Mouse (Mus musculus) kidney, adult 11 months (tissue): ENCODE measurements around the gene Fam173b.

Experiments used
- DNase-seq: peaks from one replicate; pipeline ENCODE4 v3.0.0; 2022

The Fam173b gene

DNA sequence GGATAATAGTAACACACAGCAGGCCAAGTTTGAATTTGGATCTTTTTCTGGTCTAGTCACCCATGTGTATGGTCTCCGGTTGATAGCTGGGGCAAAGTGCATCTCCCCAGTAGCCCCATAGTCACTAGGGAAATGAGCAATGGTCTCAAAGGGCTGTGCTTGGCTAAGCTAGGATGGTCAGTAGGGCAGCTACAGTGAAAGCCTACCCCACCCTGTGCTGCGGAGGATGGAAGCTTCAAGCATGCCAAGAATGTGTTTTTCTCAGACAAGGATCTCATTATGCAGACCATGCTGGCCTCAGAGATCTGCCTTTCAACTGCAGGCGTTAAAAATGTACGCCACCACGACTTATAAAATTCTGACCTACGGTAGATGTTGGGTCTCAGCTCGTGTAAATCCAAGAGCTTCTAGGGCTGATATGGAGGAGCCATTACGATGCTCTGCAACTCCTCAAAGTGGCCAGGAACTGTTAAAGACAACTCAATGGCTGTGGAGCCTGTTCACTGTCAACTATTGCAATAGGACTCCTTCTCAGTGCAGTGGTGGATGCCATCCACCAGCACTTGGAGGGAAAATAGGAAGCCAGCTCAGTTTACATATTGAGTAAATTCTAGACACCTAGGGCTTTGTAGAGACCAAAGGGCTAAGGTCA lies 12.5 kb upstream of the Fam173b start:
- peak; percentile 44 for DNase-seq

DNA sequence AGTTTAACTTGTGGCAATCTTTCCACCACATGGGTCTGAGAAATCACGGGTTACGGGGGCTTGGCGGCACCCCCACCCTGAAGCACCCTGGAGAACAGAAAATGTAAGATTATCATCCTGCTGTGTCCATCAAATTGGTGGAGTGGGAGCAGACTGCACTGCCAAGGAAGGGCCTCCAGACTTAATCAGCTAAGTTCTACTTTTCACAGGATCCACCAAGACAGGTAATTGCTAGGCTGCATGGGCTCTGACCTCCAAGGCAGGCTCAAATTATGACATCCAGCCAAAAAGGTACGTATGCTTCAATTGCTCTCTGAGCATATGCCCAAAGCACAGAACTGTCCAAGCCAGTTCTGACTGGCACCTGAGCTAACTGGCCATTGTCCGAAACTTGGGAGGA lies 11.5 kb upstream of the Fam173b start:
- no peak for DNase-seq

DNA sequence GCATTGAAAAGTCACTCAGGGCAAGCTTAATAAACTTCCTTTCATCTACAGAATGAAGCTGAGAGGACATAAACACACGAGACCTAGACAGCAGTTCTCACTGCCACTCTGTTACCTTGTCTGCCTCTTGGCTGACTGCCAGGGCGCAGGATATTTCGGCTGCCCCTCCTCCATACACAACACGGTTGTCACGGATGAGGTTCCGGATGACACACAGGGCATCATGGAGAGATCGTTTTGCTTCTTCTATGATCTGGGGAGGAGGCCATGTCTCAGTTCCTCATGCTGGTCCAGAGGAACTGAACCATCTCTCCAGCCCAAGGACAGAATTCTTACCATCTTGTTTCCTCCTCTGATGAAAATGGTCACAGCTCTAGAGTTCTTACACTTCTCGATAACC lies 9.1 kb upstream of the Fam173b start:
- no peak for DNase-seq

DNA sequence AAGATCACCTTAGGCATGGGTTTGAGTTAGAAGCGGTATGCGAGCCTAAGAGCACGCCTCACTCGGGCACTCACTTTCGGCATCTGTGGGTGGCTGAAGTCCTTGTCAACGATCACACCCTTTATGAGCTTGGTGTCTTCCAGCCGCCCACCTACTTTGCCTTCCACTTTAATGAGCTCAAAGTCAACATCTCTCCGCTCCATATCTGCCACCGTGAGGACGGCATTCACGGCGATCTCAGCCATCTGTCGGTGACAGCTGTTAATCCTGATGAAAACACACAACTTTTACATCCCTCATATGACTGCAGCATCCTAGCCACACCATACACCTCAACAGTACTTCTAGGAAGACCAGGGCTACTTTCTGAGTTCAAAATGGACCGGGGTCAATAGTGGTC lies 7.4 kb upstream of the Fam173b start:
- no peak for DNase-seq

DNA sequence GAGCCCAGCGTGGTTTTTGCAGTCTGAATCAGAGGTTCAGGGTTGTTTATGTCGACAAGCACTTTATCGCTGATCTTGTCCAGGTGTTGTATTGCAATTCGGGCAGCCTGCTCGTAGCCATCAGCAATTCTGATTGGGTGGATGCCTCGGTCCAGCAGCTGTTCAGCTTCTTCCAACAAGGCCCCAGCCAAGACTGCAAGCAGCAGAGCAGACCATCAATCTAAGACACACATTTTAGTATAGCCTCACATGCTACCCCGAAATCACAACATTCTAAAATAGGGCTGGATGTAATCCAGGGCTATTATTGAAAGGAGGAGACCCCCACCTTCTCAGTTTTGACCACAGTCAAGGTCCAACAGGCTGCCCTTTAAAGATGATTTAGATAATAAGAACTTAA lies 6.0 kb upstream of the Fam173b start:
- DNase-seq: no peak

DNA sequence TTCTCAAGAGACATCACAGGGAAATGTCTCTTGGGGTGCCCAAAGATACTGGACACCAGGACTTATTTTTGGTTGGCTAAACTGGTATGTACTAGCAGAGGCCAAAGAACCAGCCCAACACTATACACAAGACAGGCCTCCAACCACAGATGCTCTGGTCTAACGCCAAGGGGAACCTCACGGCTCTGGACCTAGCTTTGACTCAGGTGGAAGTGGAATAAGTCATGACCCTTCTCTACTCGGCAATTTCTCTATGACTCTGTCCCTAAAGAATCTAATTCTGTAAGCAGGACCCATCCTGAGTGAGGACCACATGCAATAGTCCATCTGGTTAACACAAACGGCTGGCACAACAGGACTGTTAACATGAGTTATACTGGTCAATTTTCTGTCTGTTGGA lies 1.8 kb upstream of the Fam173b start:
- no peak for DNase-seq

DNA sequence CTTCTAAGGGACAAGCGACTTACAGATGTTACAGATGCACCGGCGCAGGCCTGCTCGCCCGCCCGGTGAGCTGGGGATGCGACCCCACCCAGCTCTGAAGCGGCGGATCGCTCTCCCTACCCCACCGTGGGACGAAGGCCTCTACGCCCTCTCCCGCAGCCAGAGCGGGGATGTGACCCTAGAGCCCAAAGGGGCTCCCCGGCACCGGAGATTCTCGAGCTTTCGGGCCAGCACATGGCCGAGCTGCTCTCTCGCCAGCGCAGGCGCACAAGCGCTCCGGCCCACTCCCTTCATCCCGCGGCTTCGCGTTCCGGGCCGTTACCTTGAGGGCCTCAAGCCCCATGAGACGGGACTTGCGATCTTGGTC lies 390 bp upstream of the Fam173b start:
- DNase-seq: no peak

DNA sequence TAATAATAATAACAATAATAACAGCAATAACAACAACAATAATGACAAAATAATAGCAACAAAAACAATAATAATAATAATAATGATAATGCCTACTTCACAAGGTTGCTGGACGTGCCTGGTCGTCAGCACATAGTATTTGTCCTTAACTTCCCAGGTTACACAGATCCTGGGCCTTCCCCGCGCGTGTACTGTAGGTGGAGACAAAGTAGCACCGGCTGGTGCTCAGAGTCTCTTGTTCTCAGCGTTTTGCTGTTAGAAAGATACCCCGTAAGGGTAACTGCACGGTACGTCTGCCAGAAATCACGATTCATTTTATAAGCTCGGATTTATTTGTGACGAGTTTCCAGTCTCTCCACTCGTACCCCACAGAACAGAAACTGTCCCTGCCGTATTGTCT lies 774 bp downstream of the Fam173b start:
- DNase-seq: peak; percentile 46

DNA sequence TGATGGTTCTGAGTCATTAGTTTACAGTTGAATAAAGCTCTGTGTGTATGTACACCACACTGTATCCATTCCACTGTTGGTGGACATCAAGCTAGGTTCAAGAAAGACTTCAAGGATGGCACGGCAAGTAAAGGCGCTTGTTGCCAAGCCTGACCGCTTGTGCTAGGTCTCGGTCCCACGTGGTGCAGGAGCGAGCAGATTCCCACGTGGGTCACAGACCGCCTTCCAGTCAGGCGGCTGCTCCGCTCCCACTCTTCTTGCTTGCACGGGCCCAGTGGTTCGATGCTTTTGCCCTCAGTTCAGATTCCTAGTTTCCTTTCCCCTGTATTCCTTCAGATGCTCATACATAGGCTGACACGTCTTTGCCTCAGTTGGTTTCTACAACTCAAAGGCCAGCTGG lies 1.5 kb downstream of the Fam173b start:
- DNase-seq: peak; percentile 27

DNA sequence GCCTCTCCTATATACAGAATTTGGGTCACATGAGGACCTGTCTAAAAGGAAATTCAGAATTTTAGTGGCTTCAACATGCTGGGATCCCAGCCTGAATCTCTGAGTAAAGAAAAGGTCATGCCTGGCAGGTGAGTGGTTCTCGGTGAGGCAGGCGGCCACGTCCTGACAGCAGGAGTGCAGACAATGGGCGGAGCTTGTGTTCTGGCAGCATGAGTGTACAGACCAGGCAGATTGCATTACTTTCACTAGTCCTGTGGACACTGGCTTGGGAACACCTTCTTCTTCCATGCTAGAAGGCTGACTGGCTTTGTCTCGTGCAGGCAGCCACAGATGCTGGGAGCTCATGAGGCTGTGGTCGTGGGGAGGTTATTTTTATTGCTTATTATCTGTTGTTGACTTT lies 5.2 kb downstream of the Fam173b start:
- peak; percentile 51 for DNase-seq

DNA sequence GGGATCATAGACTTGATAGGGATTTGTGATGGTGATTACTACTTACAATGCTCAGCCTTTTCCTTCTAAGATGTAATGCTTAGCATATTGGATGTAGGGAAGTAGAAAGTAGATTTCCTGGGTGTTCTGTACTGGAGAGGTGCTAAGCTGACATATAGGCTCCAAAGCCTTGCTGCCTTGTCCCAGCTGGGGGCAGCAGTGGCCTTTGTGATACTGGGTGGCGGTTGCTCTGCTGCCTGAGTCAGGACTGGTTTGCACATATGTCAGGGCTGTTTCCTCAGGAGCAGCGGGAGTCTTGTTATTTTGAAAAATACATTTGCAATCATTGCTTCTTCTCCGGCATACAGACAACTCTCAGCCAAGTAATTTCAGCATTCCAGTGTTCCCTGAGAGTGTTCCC lies 9.4 kb downstream of the Fam173b start:
- no peak for DNase-seq

DNA sequence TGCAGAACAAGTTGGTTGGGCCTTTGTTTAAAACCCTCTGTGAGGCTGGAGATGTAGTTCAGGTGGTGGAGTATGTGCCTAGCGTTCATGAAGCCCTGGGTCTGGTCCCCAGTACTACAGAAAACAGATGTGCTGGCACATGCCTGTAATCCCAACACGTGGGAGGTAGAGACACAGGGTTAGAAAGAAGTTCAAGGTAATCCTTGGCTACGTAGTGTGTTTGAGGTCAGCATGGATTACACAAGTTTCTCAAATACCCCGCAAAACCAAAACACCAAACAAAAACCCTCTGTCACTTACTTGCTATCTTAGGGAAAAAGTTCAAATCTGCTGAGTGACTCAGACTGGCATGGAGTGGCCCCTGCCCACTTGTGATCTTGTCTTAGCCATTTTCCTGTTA lies 10.3 kb downstream of the Fam173b start:
- no peak for DNase-seq

DNA sequence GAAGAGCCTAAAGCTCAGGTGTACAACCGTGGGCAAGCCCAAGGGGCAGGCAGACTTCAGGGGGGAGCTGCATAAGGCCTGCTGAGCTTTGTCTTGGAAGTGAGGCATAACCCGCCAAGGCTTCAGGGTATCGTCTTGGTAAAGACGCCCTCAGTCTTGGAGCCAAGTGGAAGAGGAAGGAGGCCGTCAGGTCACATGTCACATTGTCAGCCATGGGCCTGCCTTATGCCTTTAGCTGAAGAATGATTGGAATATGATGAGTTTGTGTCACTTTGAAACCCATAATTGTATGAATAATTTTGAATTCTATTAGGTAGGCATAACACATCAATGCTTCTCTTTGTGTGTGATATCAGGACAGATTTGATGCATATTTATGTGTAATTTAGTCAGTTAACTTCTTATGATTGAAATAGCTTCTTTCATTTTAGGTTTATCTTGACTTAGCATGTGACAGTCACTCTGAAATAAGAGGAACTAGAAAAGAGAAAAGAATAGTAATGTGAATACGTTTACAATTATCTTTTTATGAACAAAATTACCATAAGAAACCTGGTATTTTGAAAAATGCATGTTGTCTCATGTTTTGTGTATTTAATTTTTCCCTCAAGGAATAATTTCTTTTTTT lies 12.3 kb downstream of the Fam173b start:
- DNase-seq: no peak

DNA sequence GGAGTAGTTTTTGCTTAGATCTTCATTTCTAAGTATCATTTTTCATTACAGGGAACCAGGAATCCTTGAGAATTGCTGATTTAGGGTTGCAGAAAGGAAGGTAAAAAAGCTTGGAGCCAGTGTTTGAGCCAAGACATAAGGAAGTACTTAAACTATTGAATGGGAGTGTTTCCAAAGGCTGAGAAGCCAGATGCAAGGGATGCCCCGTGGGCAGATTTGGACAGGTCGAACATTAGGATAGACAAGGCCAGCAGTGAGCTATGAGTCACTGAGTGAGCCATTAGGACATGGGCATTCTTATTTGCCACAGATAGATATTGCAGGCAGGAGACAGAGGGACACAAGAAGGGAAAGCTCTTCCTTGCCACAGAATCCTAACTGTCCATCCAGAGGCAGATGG lies 13.0 kb downstream of the Fam173b start:
- DNase-seq: no peak

DNA sequence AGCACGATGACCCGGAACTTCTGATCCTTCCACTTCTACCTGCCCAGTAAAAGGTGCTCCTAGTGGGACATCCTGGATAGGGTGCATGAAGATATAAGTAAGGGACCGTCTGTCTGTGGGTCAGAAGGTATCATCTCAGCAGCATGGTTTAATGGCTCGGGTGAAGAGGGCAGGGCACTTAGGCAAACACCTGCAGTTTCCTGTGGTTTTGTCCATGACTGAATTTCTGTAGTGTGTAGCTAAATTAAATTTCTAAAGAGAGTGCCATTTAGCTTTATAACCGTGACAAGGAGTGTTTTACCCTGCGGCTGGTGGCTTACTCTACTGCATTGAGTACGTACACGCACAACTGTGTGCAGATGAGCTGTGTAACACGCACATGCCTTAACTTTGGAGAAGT lies 15.6 kb downstream of the Fam173b start:
- DNase-seq: no peak

DNA sequence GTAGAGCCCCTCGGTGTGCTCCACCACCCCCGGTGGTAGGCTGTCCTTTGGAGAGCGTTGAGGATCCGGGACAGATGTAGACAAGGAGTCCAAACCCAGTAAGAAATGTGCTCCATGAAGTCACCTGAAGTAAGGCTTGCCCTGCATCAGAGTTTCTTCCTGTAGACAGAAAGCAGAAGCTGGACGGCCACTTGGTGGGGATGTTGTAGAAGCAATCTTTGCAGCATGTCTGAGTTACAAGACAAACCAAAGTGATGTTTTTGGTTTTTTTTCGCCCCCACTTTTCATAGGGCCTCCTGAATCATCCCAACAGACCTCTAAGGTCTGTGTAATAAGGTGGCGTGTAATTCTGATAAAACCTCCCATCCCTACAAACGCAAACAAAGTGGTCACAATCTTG lies 17.9 kb downstream of the Fam173b start:
- DNase-seq: no peak

DNA sequence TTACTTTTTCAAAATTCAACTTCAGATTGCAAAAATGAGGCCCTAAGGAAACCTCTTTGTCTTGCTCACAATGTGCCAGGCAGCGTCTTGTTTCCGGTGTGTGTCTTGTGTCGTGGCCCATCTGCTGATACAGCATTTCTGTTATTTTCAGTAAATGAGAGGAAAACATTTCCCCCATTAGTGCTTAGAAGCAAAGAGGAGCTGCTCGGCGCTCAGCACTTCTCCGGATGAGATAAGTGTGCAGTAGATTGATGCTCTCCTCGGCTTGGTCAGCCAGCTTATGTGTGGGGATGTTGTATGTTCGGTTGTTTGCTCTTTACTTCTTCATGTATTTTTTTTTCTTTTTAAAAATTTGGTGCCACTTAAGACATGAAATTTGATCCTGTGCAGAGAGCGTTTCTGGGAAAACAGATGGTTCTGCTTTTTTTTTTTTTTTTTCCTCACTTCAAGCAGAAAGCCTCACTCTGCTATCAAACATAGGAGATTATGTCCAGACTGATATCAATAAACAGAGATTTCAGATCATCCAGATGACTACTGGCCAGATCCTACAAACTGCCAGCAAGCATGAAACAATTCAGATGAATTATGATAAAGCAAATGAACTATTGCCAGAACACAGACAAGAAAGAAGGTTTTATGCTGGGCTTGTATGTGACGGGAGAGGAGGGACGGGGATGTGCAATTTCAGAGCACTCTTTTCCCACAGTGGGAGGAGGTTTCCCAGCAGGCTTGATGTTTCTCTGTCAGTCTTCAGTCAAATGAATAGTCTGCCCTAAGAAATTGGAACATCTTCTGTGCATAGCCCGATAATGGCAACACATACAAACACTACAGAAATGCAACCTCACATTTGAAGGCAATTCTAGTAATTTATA lies 25.9 kb downstream of the Fam173b start:
- no peak for DNase-seq

DNA sequence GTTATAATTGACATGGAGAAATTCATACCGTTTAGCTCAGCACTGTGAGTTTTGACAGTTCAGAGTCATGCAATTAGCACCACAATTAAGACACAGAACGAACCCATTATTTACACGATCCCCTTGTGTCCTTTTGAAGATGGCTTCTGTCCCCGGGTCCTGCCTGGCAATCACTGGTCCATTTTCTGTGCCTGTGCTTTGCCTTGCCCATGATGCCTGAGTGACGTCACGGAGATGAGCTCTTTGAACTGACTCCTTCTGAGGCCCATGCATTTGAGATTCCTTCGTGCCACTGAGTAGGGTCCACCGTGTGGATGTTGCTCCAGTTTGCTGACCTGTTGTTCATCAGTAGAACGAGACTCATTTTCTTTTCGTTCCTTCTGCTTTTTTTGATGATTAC lies 26.5 kb downstream of the Fam173b start:
- DNase-seq: no peak

DNA sequence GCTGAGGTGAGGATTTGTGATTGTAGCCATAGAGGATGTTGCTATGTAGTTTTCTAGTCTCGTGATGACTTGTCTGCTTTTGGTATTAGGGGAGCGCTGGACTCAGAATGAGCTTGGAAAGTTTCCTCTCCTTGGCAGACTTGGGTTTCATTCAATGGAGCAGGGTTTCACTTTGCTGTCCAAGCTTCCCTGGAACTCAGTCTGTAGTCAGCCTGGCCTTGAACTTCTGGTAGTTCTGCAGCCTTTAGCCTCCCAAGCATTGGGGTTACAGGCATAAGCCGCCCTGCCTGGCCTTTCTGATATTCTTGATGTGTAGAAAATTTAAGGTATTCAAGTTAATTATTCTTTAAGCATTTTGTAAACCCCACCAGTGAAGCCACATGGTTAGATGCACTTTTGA lies 27.9 kb downstream of the Fam173b start:
- DNase-seq: no peak

DNA sequence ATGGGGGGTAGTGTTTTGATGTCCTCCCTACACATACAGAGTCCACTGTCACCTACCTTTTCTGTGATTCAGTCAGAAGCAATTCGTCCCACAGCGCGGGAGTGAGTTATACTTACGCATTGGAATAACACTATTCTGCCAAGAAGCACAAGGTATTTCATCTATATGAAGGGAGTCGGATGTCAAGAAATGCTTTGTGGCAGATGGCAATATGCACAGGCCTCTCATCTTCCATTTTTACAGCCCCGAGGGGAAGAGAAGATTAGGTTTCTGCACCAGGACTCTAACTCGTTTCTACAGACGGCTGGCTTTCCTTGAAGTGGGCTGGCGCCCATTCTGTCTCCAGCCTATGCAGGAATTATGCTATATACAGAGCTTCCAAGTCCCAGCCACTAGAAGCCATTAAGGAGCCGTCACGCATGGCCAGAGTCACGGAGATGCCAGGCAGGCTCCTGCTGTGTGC lies 29.8 kb downstream of the Fam173b start:
- DNase-seq: no peak

DNA sequence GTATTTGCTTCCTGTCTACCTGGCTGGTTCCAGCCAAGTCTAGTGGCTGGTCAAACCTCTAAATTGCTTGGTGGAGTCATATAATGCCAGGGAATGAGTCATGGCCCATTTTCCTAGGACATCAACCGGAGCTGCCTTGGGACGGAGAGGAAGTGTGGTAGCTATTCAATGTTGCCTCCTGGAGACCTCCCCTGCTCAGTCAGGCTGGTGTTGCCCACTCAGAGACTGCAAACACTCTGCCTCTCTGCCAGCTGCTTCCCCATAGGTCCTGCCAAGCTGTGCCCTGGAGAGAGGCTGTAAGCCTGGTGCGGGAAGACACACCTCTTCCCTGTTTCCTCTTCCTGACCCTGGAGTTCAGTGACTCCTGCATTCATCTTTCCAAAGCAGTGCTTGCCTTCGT lies 30.8 kb downstream of the Fam173b start:
- DNase-seq: no peak

DNA sequence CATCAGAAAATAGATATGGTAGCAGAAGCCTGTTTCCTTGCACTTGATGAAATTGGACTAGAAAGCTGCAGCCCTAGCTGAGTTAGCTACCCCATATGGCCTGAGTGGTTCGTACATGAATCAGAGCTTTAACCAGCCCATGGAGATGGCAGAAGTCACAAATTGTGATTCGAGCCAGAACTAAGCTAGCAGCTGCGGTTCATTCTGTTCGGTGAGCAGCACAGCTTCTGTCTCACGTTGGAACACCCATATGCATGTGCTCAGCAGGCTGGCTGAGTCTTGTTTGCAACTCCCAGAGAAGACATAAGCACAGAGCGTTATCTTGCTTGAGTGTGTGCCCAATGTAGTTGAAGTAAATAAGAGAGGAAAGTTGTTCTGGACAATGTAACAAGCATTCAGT lies 32.9 kb downstream of the Fam173b start:
- no peak for DNase-seq

DNA sequence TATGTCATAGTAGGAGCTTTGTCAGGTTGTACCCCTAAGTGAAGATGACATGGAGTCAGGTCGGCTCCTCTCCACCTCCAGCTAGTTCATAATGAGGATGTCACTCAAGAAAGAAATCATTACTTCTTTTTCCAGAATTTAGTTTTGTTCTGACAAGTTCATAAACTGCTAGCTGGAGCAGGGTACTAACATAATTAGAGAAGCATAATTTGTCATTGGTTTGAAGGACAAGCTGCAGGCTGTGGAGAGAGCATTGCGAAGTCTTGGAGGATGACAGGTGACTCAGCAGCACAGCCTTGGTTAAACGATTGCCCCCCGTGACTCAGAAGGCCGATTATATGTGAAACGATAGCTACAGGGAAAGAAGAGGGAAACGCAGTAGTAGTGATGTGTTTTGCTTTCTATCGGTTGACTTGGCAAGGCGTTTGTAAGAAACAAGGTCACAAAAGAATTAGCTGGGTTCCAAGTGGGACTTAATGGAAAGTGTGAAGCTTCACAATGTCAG lies 34.5 kb downstream of the Fam173b start:
- no peak for DNase-seq

DNA sequence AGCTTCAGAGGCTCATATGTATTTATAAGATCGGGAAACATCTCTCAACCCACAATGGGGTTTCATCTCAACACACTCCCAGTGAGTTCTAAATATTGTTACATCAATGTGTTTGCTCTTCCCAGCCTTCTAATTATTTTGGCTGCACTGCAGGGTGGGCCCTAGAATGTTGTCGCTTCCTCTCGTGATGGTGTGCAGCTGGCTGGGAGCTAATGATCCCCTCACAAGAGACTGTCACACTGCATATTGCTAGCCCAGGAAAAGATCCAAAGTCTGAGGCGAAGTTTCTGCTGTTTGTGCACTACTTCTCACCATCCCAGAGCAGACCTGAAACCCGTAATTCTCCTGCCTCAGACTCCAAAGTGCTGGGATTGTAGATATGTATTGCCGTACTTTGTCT lies 45.6 kb downstream of the Fam173b start:
- DNase-seq: no peak
